Mouse (Mus musculus): Measurements from ENCODE around the gene Morn4.
A peak's percentile ranks its signal among the peaks of the same experiment; 100 is the strongest.

Morn4 gene

DNA sequence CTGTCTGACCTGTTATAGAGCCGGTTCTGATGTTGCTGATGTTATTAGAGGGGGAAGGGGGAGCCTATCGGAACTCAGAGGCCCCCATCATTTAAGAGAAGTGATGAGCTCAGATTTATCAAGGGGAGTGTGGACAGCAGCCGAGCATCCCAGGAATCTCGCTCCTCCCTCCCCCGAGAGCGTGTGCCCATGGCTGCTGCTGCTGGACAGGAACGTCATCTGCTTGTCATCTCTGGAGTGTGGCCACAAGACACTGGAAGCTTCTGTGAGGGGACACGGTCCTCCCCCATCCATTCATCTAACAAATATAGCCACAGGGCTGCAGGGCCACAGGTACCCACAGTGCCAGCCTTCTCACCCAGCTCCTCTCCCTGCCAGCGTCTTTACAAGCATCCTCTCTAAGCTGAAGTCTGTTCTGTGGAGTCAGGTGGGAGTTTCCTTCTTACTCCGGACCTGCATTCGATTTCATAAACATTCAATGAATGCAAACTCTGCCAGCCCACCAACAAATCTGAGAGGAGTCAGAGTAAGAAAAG is 48.9 kb downstream of the Morn4 start:
- DNase-seq: no peak

DNA sequence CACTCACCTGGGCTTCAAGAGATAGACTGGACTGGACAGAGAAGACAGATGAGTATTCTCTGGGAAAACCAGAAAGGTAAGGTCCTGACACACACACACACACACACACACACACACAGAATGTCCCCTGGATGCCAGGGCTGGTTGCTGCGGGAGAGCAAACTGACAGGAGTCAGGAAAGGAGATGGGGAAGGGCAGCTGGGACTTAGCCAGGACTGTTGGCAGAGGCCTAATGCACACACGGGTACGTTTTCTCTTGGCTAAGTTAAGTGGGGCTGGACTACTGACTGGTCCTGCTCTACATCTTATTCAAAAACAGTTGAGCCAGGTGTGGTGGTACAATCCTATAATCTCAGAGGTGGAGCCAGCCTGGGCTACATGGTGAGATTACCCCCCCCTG is 49.8 kb downstream of the Morn4 start:
- DNase-seq: no peak

DNA sequence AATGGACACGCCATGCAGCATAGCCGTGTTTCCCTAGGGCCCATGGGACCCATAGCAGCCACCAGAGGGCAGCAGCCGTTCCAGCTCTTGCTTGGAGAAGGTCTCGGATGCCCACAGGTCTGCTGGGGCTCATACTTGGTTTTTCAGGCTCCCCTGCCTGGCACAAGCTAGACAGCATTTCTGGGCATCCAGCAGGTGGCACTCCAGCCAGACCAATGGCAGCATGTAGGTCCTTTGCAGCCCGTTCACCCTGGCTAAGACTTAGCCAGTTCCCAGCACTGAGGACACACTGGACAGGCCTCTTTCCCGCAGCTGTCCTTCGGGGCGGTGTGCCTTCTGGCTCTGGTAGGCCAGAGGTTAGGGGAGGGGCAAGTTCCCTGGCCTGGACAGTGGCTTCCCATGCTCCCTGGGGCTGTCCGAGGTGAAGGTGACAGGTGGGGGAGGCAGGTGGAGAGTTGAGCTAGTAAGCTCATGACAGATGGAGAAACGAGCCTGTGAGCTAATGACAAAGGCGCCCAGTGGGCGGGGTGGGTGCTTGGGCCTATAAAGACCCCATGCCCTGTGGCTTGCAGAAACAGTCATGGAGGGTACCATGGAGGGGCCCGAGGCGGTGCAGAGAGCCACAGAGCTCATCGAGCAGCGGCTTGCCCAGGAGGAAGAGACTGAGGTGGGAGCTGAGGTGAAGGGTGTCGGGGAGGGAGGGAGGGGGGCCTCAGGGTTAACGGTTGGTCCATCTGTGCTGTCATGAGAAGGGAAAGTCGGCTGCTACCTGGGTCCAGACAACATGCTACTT is 50.5 kb downstream of the Morn4 start, which contains the start of gene Ankrd2:
Ankrd2 (plus strand) TSS at position 545 of the 793 bp plus-strand sequence.
- DNase-seq: peak; percentile 94

DNA sequence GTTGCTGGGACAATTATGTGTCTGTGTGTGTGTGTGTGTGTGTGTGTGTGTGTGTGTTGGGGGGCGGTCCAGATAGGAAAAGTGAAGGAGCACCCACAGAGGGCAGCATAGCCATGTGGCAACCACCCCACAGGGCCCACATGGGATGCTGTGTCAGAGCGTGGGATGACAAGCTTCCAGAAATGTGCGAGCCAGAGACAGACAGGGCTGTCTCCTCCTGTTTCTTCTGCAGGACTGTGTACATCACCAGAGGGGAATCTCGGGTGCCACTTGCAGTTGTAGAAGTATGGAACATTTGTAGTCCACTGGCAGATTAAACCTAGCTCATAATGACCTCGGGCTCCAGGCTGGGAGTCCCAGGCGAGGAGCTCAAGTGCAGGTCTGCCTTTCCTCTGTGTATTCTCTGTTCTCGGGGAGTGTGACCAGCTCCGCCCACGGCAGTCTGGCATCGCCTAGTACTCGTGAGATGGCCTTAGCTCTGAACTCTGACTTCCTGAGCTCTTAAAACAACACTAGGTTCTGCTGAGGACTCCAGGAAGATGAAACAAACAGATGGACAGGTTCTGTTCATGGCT is 51.2 kb downstream of the Morn4 start:
- DNase-seq: no peak

DNA sequence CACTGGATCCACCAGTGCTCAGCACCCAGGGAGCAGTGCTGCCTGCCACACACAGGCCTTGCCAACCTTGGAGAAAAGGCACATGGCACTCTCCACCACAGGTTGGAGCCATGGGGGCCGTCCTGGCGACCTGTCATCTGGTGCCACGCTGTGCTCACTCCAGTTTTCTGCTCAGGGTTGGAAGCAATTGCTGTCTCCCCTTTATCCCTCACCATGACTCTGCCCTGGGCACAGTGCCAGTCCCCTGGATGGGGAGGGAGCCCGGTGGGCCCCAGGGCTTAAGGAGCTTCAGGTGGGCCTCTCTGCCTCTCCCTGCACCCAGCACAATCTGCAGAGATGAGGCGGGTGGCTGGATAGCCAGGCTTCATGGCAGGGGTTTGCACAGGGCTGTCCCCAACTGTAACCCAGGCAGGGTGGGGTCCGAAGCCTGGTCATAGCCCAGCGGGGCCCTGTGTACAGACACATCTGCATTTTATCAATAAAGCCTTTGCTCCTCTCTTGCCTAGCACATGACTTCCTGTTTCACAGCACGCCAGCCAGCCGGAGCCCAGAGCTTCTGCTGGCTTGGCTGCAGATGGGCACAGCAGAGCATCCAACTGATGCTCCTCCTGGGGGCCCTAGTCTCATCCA is 51.9 kb downstream of the Morn4 start:
- DNase-seq: no peak

DNA sequence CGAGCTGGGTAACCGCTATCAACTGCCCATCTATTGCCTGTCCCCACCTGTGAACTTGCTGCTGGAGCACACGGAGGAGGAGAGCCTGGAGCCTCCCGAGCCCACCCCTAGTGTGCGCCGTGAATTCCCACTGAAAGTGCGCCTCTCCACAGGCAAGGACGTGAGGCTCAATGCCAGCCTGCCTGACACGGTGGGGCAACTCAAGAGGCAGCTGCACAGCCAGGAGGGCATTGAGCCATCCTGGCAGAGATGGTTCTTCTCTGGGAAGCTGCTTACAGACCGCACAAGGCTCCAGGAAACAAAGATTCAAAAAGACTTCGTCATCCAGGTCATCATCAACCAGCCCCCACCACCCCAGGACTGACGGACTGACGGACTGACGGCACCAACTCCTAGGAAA is 52.5 kb downstream of the Morn4 start:
- no peak for DNase-seq

DNA sequence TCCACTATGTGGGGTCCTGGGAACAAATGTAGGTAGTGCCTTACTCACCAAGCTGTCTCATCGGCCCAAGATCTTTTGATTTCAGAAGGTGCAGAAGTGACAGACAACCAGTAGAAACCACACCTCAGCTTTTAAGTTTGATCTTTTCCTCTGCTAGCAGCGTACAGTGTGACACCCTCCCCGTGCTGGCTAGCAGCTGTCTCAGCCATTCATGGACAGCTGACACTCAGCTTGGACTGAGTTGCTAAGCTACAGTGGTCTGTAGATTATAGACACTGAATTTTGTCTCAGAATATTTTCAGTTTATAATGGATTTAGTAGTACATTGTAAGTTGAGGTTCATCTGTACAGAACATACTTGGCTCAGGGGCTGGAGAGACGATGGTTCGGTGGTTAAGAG is 55.0 kb downstream of the Morn4 start:
- DNase-seq: no peak

DNA sequence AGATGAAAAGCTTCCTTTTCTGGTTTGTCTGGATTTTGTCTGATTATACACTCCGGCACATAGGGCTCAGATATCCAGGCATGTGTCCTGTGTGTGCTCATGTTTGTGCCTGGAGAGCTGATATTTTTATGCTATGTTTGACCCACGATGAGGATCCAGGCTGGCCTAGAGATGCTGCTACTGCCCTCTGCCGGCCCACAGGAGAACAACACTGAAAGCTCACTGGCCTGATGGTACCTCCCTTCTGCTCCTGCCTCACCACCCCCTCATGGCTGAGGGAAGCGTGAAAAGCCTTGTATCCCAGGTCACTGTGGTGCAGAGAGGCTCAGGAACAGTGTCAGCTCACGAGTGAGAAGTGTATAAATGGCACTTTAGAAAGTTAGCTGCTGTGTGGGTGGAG is 60.0 kb downstream of the Morn4 start:
- peak; percentile 93 for DNase-seq
